Mouse (Mus musculus): ENCODE data around the gene Btnl9. TPM values are rescaled to one million over a fixed set of nuclear protein-coding genes. Genes with fewer than 3 reads are reported as not detected.
A peak's percentile ranks its signal among the peaks of the same experiment; 100 is the strongest.

Btnl9 gene
- polyA plus RNA-seq, 1 experiment from 2014 or later: 0.86 TPM

GRCm38 (mm10) chr11:49212577-49212976, 25.6 kb upstream of the Btnl9 start:
- H3K4me3 ChIP-seq (ENCODE audit: low read depth, low read length): no peak overlapping the region
- H3K36me3 ChIP-seq (ENCODE audit: control insufficient read depth, insufficient read depth): peaks cover 31% of the 10 kb centered on the region
- no peaks in the 10 kb centered on the region for H3K27me3 ChIP-seq (replicated peaks; ENCODE audit: control insufficient read depth, insufficient read depth, low read length)
- no peak for TF ChIP-seq CTCF (IDR thresholded peaks at IDR 0.05; ENCODE audit: low read depth)
- no peak overlapping the region for H3K27ac ChIP-seq (ENCODE audit: low read depth, low read length)
- ATAC-seq: no peak
- no peaks in the 10 kb centered on the region for H3K4me1 ChIP-seq (replicated peaks; ENCODE audit: control insufficient read depth, insufficient read depth, low read length)
- no peak overlapping the region for H3K9ac ChIP-seq (ENCODE audit: low read depth, low read length)
- H3K9me3 ChIP-seq (ENCODE audit: control insufficient read depth): no peaks in the 10 kb centered on the region
- no peak overlapping the region for H3K4me2 ChIP-seq (replicated peaks; ENCODE audit: low read depth)

GRCm38 (mm10) chr11:49207495-49207894, 20.5 kb upstream of the Btnl9 start:
- TF ChIP-seq CTCF (IDR thresholded peaks at IDR 0.05; ENCODE audit: low read depth): no peak
- no peaks in the 10 kb centered on the region for H3K9me3 ChIP-seq (ENCODE audit: control insufficient read depth)
- no peak for ATAC-seq
- 95% methylated on average over 1 of the region's 1 CpGs for WGBS
- no peaks in the 10 kb centered on the region for H3K27me3 ChIP-seq (replicated peaks; ENCODE audit: control insufficient read depth, insufficient read depth, low read length)
- H3K9ac ChIP-seq (ENCODE audit: low read depth, low read length): no peak overlapping the region
- no peak overlapping the region for H3K4me2 ChIP-seq (replicated peaks; ENCODE audit: low read depth)
- H3K4me1 ChIP-seq (replicated peaks; ENCODE audit: control insufficient read depth, insufficient read depth, low read length): no peaks in the 10 kb centered on the region
- no peak overlapping the region for H3K4me3 ChIP-seq (ENCODE audit: low read depth, low read length)
- no peak overlapping the region for H3K27ac ChIP-seq (ENCODE audit: low read depth, low read length)
- H3K36me3 ChIP-seq (ENCODE audit: control insufficient read depth, insufficient read depth): 0 out of 2 replicates have a peak, but pooled peaks cover 5% of the 10 kb centered on the region

GRCm38 (mm10) chr11:49205080-49205590, 18.2 kb upstream of the Btnl9 start:
- no peak for TF ChIP-seq CTCF (IDR thresholded peaks at IDR 0.05; ENCODE audit: low read depth)
- Histone ChIP-seq H3K4me3 (ENCODE audit: low read depth, low read length) (no peak overlapping the region; the same call in 1 of the 2 replicates), H3K9me3 (ENCODE audit: control insufficient read depth) (no peaks in the 10 kb centered on the region), H3K27me3 (replicated peaks; ENCODE audit: control insufficient read depth, insufficient read depth, low read length) (no peaks in the 10 kb centered on the region), H3K4me2 (replicated peaks; ENCODE audit: low read depth) (peak overlapping the region; percentile 80; the same call in 1 of the 2 replicates), H3K9ac (ENCODE audit: low read depth, low read length) (no peak overlapping the region), H3K36me3 (ENCODE audit: control insufficient read depth, insufficient read depth) (no peaks in the 10 kb centered on the region), H3K27ac (ENCODE audit: low read depth, low read length) (no peak overlapping the region), H3K4me1 (replicated peaks; ENCODE audit: control insufficient read depth, insufficient read depth, low read length) (no peaks in the 10 kb centered on the region)
- WGBS: 80% methylated on average over 6 of the region's 6 CpGs
- ATAC-seq: no peak

GRCm38 (mm10) chr11:49203771-49204497, 17.0 kb upstream of the Btnl9 start:
- under 1% methylated on average over 24 of the region's 24 CpGs for WGBS
- TF ChIP-seq CTCF (IDR thresholded peaks at IDR 0.05; ENCODE audit: low read depth): no peak

GRCm38 (mm10) chr11:49203129-49203768, 16.3 kb upstream of the Btnl9 start, which contains the start of gene Zfp62:
TSS of gene Zfp62 (plus strand) at chr11:49203292.
- no peak for TF ChIP-seq CTCF (IDR thresholded peaks at IDR 0.05; ENCODE audit: low read depth)
- Histone ChIP-seq H3K9ac (ENCODE audit: low read depth, low read length) (peak within 1 kb of the TSS; percentile 93), H3K4me2 (replicated peaks; ENCODE audit: low read depth) (peak within 1 kb of the TSS; percentile 80), H3K9me3 (ENCODE audit: control insufficient read depth) (no peaks in the 10 kb centered on the region), H3K4me3 (ENCODE audit: low read depth, low read length) (peak within 1 kb of the TSS; percentile 83), H3K27me3 (replicated peaks; ENCODE audit: control insufficient read depth, insufficient read depth, low read length) (no peaks in the 10 kb centered on the region), H3K36me3 (ENCODE audit: control insufficient read depth, insufficient read depth) (no peaks in the 10 kb centered on the region), H3K27ac (ENCODE audit: low read depth, low read length) (peak within 1 kb of the TSS; percentile 99), H3K4me1 (replicated peaks; ENCODE audit: control insufficient read depth, insufficient read depth, low read length) (no peaks in the 10 kb centered on the region)
- under 1% methylated on average over 46 of the region's 47 CpGs for WGBS
- peak; percentile 92 for ATAC-seq

More at GRCm38 (mm10) chr11:49203771-49204497, 17.0 kb upstream of the Btnl9 start:
- no peaks in the 10 kb centered on the region for H3K36me3 ChIP-seq (ENCODE audit: control insufficient read depth, insufficient read depth)
- peak overlapping the region; percentile 80 for H3K4me2 ChIP-seq (replicated peaks; ENCODE audit: low read depth)
- no peaks in the 10 kb centered on the region for H3K27me3 ChIP-seq (replicated peaks; ENCODE audit: control insufficient read depth, insufficient read depth, low read length)
- no peaks in the 10 kb centered on the region for H3K9me3 ChIP-seq (ENCODE audit: control insufficient read depth)
- peak overlapping the region; percentile 83 for H3K4me3 ChIP-seq (ENCODE audit: low read depth, low read length)
- peak overlapping the region; percentile 93 for H3K9ac ChIP-seq (ENCODE audit: low read depth, low read length)
- peak overlapping the region; percentile 99 for H3K27ac ChIP-seq (ENCODE audit: low read depth, low read length)
- peak; percentile 69 for ATAC-seq
- no peaks in the 10 kb centered on the region for H3K4me1 ChIP-seq (replicated peaks; ENCODE audit: control insufficient read depth, insufficient read depth, low read length)

- peak overlapping the region; percentile 83 for H3K4me3 ChIP-seq (ENCODE audit: low read depth, low read length)
- ATAC-seq: no peak
- peak overlapping the region; percentile 93 for H3K9ac ChIP-seq (ENCODE audit: low read depth, low read length)
- no peaks in the 10 kb centered on the region for H3K27me3 ChIP-seq (replicated peaks; ENCODE audit: control insufficient read depth, insufficient read depth, low read length)
- no peaks in the 10 kb centered on the region for H3K9me3 ChIP-seq (ENCODE audit: control insufficient read depth)
- TF ChIP-seq CTCF (IDR thresholded peaks at IDR 0.05; ENCODE audit: low read depth): no peak
- under 1% methylated on average over 10 of the region's 10 CpGs for WGBS
- no peaks in the 10 kb centered on the region for H3K4me1 ChIP-seq (replicated peaks; ENCODE audit: control insufficient read depth, insufficient read depth, low read length)
- H3K4me2 ChIP-seq (replicated peaks; ENCODE audit: low read depth): peak overlapping the region; percentile 80
- no peaks in the 10 kb centered on the region for H3K36me3 ChIP-seq (ENCODE audit: control insufficient read depth, insufficient read depth)
- peak overlapping the region; percentile 99 for H3K27ac ChIP-seq (ENCODE audit: low read depth, low read length)
Measured at GRCm38 (mm10) chr11:49202523-49203061, 15.6 kb upstream of the Btnl9 start.

Data from intestine, postnatal 0 days (tissue).